ENCODE assay signal across 29 mouse cellular contexts in the genomic region with DNA sequence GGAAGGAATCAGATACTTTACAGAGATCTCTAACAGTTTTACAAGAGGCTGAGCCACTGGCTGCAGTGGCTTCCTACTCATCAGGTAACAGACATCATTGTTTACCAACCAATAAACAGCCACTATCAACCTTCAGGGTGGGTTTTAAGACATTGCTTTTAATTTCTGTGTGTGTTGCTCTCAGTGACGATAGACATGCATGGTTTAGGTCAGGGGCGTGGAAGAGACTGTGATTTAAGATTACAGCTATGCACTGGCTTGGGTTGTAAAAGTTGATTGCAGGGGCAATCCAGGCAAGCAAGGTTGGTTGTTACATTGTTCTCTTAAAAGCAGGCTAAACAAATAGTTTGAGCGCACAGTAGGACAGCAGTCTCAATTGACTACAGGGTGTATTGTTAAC. TPM values are rescaled to one million over a fixed set of nuclear protein-coding genes. Genes with fewer than 3 reads are reported as not detected.
"Had no signal": no experiment of that assay in that cellular context is flagged by ENCODE, and none has a peak within 500 bp of the region (broad histone marks: within the 10 kb centered on the region; RNA-seq: fewer than 3 reads in every experiment).

No protein-coding gene starts in this region.

- ATAC-seq: liver, postnatal 0 days; lung, postnatal 0 days; midbrain, embryonic 13.5 days; midbrain, embryonic 16.5 days had no signal

- H3K27me3 ChIP-seq: kidney, embryonic 15.5 days; limb, embryonic 12.5 days; limb, embryonic 15.5 days; megakaryocyte, embryonic 14.5 days; midbrain, embryonic 13.5 days had no signal

- H3K4me3 ChIP-seq: kidney, embryonic 15.5 days; limb, embryonic 12.5 days; limb, embryonic 15.5 days; megakaryocyte, embryonic 14.5 days; midbrain, embryonic 10.5 days; midbrain, embryonic 13.5 days; myocyte; neural tube, embryonic 13.5 days had no signal

- H3K36me3 ChIP-seq: kidney, embryonic 15.5 days; limb, embryonic 12.5 days; limb, embryonic 15.5 days; midbrain, embryonic 10.5 days; midbrain, embryonic 13.5 days; neural tube, embryonic 13.5 days had no signal

- H3K9ac ChIP-seq: kidney, embryonic 15.5 days; limb, embryonic 12.5 days; limb, embryonic 15.5 days; liver, embryonic 14.5 days; liver, postnatal 0 days; lung, embryonic 14.5 days; midbrain, embryonic 13.5 days; neural tube, embryonic 13.5 days had no signal

- H3K27ac ChIP-seq: kidney, embryonic 15.5 days; limb, embryonic 12.5 days; limb, embryonic 15.5 days; liver, embryonic 14.5 days; midbrain, embryonic 10.5 days; midbrain, embryonic 13.5 days; neural tube, embryonic 13.5 days had no signal

- DNase-seq: kidney, adult 8-10 months; kidney, postnatal 10 days; kidney, postnatal 36 days; left cerebral cortex, postnatal 4 days; liver, postnatal 0 days; lung, embryonic 14.5 days; retina, postnatal 1 day; right cerebral cortex, postnatal 25 days; thymus, postnatal 25 days had no signal

- H3K9me3 ChIP-seq: kidney, embryonic 15.5 days; limb, embryonic 12.5 days; limb, embryonic 15.5 days; midbrain, embryonic 10.5 days; midbrain, embryonic 13.5 days; neural tube, embryonic 13.5 days had no signal

- H3K4me2 ChIP-seq: kidney, embryonic 15.5 days; limb, embryonic 12.5 days; limb, embryonic 15.5 days; liver, embryonic 11.5 days; lung, embryonic 14.5 days; midbrain, embryonic 13.5 days; neural tube, embryonic 13.5 days had no signal

- H3K4me1 ChIP-seq: kidney, embryonic 15.5 days; megakaryocyte, embryonic 14.5 days; midbrain, embryonic 10.5 days; midbrain, embryonic 13.5 days; neural tube, embryonic 13.5 days had no signal

RNA-seq across cellular contexts. Expression of a gene that starts 1.4 kb away (rescaled TPM):
- total RNA-seq: layer of hippocampus, adult 18-20 months; layer of hippocampus, postnatal 14 days; left cerebral cortex, postnatal 4 days; monocyte, adult 5-6 weeks; neutrophil, adult 5-6 weeks had no signal
- polyA plus RNA-seq: limb, embryonic 12.5 days; liver, embryonic 11.5 days; liver, embryonic 14.5 days; midbrain, embryonic 10.5 days; midbrain, embryonic 13.5 days; midbrain, embryonic 16.5 days; myocyte; neural tube, embryonic 13.5 days; spleen, adult 2 months; testis, adult 2 months; thymus, postnatal 0 days; urinary bladder, adult 2 months had no signal
